Mouse (Mus musculus) heart, postnatal 0 days (tissue): ENCODE results near the gene Pigf. TPM values are rescaled to one million over a fixed set of nuclear protein-coding genes. Genes with fewer than 3 reads are reported as not detected.

Experiments used
- ATAC-seq: fragments of 200-750 bp; cut with Nextera tagmentation; 2 replicates; pipeline ENCODE4 v1.8.0; 2017; ENCODE audit warnings: low read depth, moderate number of reproducible peaks, moderate library complexity; ENCODE audit not compliant: insufficient read depth
- DNase-seq: peaks from one replicate; pipeline ENCODE4 v3.0.0-alpha.2; 2016; ENCODE audit warnings: low spot score
- H3K27ac ChIP-seq: fragments of 300-500 bp; sonication (generic); 2 replicates; pipeline ENCODE4 v1.5.1; 2014; ENCODE audit warnings: low read depth, mild to moderate bottlenecking
- H3K27me3 ChIP-seq: fragments of 300-500 bp; sonication (generic); 2 replicates; pipeline ENCODE4 v1.6.1; 2014; ENCODE audit warnings: low read length, mixed read lengths; ENCODE audit not compliant: control insufficient read depth, insufficient read depth
- H3K36me3 ChIP-seq: fragments of 300-500 bp; sonication (generic); replicated peaks from 2 replicates; pipeline ENCODE4 v1.6.1; 2014; ENCODE audit warnings: low read length, mixed read lengths; ENCODE audit not compliant: control insufficient read depth, insufficient read depth
- H3K4me1 ChIP-seq: fragments of 300-500 bp; sonication (generic); 2 replicates; pipeline ENCODE4 v1.6.1; 2014; ENCODE audit warnings: antibody characterized with exemption; ENCODE audit not compliant: control insufficient read depth, insufficient read depth
- H3K4me2 ChIP-seq: fragments of 300-500 bp; sonication (generic); 2 replicates; pipeline ENCODE4 v1.6.1; 2014; ENCODE audit warnings: low read depth, mild to moderate bottlenecking, low read length, moderate library complexity
- H3K4me3 ChIP-seq: fragments of 300-500 bp; sonication (generic); 2 replicates; pipeline ENCODE4 v1.5.1; 2014; ENCODE audit warnings: low read depth, low read length
- H3K9ac ChIP-seq: fragments of 300-500 bp; sonication (generic); replicated peaks from 2 replicates; pipeline ENCODE4 v1.6.1; 2014; ENCODE audit warnings: low read depth, low read length, mixed read lengths
- H3K9me3 ChIP-seq: fragments of 300-500 bp; sonication (generic); replicated peaks from 2 replicates; pipeline ENCODE4 v1.6.1; 2016; ENCODE audit warnings: low read length; ENCODE audit not compliant: control insufficient read depth
- CTCF ChIP-seq: IDR thresholded peaks from 2 replicates; pipeline ENCODE4 v1.5.1; 2016; ENCODE audit warnings: antibody characterized with exemption, control low read depth, low read depth
- EP300 ChIP-seq: IDR thresholded peaks from 2 replicates; pipeline ENCODE4 v1.6.1; 2016; ENCODE audit warnings: antibody characterized with exemption, low read depth
- WGBS: fragments of 180-500 bp; shearing (Covaris S2); extraction: QIAGEN DNeasy Blood & Tissue Kit; methylation state at CpG from one replicate; pipeline ENCODE4 v1.1.7; 2014; 5-methylcytosine and 5-hydroxymethylcytosine counted together
- polyA plus RNA-seq: library from polyadenylated mRNA; unstranded; fragments of >200 nt; fragmentation: Nextera tagmentation; extraction: Ambion mirVana; gene quantifications from 2 replicates; pipeline ENCODE4 v1.2.1, GENCODE M21; 2015
- total RNA-seq: library from RNA; depleted of rRNA; stranded (reverse); fragments of >200 nt; gene quantifications from 2 replicates; pipeline ENCODE4 v1.2.3, GENCODE M21; 2014; ENCODE audit warnings: low replicate concordance

The Pigf gene
- total and polyA plus RNA-seq, 2 experiments from 2014 or later = 9.0 to 10.1 TPM

DNA sequence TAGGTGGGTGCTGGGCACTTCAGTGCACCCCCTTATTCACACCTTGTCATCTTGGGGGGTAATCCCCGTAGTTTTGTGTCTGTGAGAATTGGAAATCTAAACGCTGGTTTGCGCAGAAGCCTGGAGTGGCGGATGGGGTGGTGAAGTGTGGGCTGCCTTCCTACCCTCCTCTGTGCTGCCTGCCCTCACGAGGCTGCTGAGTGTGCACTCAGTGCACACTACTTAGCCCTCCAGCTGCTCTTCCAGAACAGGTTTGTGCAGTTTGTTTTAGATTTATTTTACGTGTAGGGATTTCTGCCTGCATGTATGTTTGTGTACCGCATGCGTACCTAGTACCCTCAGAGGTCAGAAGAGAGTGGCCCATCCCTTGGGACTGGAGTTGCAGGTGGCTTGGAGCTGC, 33.9 kb downstream of the Pigf start:
- H3K36me3 ChIP-seq = peaks cover 13% of the 10 kb centered on the region; the same call in 1 of the 2 replicates
- no peaks in the 10 kb centered on the region for H3K9me3 ChIP-seq
- H3K4me1 ChIP-seq = peaks cover 40% of the 10 kb centered on the region
- no peak overlapping the region for H3K9ac ChIP-seq
- no peak for TF ChIP-seq CTCF
- 84% methylated on average over 8 of the region's 8 CpGs for WGBS
- no peak overlapping the region for H3K4me2 ChIP-seq
- H3K4me3 ChIP-seq = no peak overlapping the region
- no peak overlapping the region for H3K27ac ChIP-seq
- H3K27me3 ChIP-seq = no peaks in the 10 kb centered on the region
- no peak for DNase-seq
- no peak for ATAC-seq

DNA sequence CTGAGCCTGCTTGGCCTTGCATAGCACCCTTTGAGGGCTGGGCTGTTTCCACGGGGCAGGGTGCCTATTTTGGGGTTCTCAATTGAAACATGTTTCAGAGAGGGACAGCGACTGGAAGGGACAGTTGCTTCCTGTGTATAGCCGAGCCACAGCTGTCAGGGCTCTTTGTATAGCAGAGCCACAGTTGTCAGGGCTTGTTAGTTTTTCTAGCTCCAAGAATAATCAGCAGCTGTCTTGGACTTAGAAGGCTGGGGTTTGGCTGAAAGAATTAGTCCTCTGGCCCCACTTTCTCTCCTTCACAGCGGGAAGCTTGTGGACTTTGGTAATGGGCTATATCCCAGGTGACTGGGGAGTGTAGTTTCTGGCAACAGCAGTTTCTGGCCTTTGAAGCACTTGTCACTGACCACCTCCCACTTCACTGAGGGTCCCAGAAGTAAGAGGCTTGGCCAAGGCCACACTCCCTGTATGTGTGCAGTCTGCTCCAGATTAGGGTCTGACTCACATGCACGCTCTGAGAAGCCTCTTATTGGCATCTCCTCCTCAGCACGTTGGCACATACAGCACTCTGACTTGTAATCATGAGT, 36.5 kb downstream of the Pigf start:
- WGBS = 28% methylated on average over 6 of the region's 6 CpGs
- Histone ChIP-seq H3K4me1 (peaks cover 40% of the 10 kb centered on the region), H3K36me3 (no peaks in the 10 kb centered on the region), H3K27ac (peak overlapping the region; percentile 36; the same call in 1 of the 2 replicates), H3K9ac (peak overlapping the region; percentile 25; the same call in 1 of the 2 replicates), H3K4me2 (no peak overlapping the region), H3K4me3 (no peak overlapping the region), H3K27me3 (no peaks in the 10 kb centered on the region), H3K9me3 (no peaks in the 10 kb centered on the region)
- ATAC-seq (peak; percentile 52; the same call in 1 of the 2 replicates), DNase-seq (peak; percentile 39)
- TF ChIP-seq CTCF (no peak), EP300 (no peak)

DNA sequence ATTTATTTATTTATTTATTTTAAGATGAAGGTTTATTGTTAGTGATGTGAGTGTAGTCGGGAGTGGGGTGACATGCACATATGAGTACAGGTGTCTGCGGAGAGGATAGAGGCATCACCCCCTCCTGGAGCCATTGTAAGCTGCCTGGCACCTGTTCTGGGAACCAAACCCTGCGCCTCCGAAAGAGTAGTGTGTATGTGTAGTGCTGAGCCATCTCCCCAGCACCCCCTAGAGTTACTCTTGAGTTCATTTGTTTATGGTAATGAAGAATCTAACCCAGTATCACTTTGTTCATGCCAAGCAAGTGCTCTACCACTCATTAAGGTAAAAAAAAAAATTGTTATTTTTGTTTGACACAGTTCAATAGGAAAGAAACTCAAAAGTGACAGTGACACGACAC, 37.0 kb downstream of the Pigf start:
- H3K27ac ChIP-seq = peak overlapping the region; percentile 36; the same call in 1 of the 2 replicates
- WGBS = 77% methylated on average over 5 of the region's 5 CpGs
- H3K9me3 ChIP-seq = no peaks in the 10 kb centered on the region
- H3K4me3 ChIP-seq = no peak overlapping the region
- DNase-seq (peak; percentile 13), ATAC-seq (no peak)
- H3K4me1 ChIP-seq = peaks cover 40% of the 10 kb centered on the region
- H3K9ac ChIP-seq = no peak overlapping the region
- H3K27me3 ChIP-seq = no peaks in the 10 kb centered on the region
- no peak for TF ChIP-seq EP300
- no peak for TF ChIP-seq CTCF
- H3K4me2 ChIP-seq = no peak overlapping the region
- no peaks in the 10 kb centered on the region for H3K36me3 ChIP-seq

DNA sequence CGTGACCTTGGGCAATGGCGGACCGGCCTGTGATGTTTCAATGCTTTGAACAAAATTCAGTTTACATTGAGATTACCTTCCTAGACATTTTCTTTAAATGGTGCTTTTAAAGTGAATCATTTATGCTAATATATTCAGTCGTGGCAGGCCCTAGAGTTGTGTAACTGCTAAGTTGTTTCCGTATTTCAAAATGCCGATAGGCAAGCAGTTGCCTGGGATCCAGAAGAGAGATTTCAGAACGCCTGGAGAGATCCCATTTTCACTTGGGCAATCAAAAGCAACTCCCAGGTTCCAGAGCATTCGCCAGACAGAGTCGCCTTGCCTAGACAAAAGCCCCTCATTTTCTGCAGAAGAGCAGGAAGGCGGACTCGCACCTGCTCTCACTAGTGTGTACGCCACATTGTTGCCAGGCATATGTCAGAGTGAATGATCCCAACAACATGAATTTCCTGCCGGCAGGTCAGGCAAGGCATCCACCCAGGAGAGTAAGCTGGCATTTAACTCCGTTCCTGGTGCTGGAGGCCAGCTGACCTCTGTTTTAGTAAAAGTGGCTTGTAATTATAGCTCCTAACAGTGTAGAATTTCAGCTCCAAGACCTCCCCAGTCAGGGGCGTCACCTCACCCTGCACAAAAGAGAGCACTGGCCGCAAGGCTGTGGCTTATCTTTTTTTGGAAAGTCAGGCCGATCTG, 38.6 kb downstream of the Pigf start:
- no peaks in the 10 kb centered on the region for H3K36me3 ChIP-seq
- H3K27me3 ChIP-seq = no peaks in the 10 kb centered on the region
- TF ChIP-seq CTCF (no peak), EP300 (no peak)
- H3K4me2 ChIP-seq = peak overlapping the region; percentile 24; the same call in 1 of the 2 replicates
- H3K9me3 ChIP-seq = no peaks in the 10 kb centered on the region
- peak overlapping the region; percentile 52 for H3K27ac ChIP-seq
- ATAC-seq (no peak), DNase-seq (no peak)
- 51% methylated on average over 17 of the region's 17 CpGs for WGBS
- no peak overlapping the region for H3K9ac ChIP-seq
- peaks cover 50% of the 10 kb centered on the region for H3K4me1 ChIP-seq
- H3K4me3 ChIP-seq = no peak overlapping the region

DNA sequence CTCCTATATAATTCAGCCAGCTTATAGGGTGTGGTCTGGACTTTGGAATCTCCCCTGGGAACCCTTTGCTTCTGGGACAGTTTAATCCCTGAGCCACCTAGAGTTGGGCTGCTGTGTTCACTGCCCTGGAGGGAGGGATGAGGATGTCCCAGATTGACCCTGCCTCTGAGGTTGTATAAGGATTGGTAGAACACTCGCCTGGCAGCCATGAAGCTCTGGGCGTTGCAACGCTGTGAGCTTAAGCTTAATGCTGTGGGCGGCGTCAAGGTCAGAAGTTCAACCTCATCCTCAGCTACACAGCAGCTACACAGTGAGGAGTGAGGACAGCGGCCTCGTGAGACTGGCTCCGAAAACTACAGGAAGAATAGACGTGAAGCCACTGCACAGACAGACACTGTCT, 42.7 kb downstream of the Pigf start:
- Histone ChIP-seq H3K4me2 (no peak overlapping the region), H3K36me3 (peaks cover 9% of the 10 kb centered on the region; the same call in 1 of the 2 replicates), H3K4me1 (peaks cover 30% of the 10 kb centered on the region), H3K9me3 (no peaks in the 10 kb centered on the region), H3K27me3 (no peaks in the 10 kb centered on the region), H3K4me3 (no peak overlapping the region), H3K9ac (no peak overlapping the region), H3K27ac (peak overlapping the region; percentile 48; the same call in 1 of the 2 replicates)
- 38% methylated on average over 9 of the region's 9 CpGs for WGBS
- peak; percentile 43 for DNase-seq
- ATAC-seq = peak; percentile 73
- TF ChIP-seq EP300 (no peak), CTCF (peak; percentile 26)
